Mouse (Mus musculus): ENCODE results near the gene Parp8. TPM values are rescaled to one million over a fixed set of nuclear protein-coding genes. Genes with fewer than 3 reads are reported as not detected.

Gene Parp8
- total RNA-seq, 1 experiment = 2.2 TPM

DNA sequence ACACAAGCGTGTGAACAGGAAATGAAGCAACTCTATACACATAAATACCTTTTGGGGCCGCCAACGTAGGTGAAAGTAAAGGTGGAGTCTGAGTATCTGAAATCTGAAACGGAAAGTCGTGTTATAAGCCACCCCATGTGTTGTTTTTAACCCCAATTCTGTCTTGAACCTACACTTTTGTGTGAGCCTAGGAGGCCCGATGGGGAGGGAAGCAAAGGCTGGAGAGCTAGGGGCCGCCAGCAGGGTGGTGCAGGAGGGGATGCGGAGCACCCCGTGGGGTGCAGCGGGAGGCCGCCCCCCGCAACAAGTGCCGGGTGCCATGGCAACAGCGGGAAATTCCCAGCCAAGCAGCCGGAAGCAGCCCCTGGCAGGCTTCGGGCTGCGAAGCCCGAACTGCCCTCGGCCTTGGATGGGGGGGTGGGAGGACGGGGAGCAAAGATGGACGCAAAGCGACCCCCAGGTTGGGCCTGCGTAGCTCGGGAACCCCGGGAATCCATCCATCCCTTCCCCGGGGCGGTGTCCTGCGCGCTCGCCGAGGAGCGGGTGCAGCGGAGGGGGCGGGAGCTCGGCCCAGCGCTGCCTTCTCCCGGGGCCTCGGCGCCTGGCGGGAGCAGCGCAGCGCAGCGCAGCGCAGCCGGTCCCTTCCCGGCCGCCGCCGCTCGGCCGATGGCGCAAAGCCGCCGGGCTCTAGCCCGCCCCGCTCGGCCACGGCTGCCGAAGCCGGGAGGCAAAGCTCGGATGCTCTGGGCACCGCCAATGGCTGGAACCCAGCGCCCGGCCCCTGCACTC lies 1.0 kb downstream of the Parp8 start:
- Histone ChIP-seq H3K9ac (ENCODE audit: insufficient read depth, low read depth, low read length, poor library complexity, severe bottlenecking) (peak overlapping the region; percentile 36), H3K4me1 (ENCODE audit: control insufficient read depth in 2 of 2, insufficient read depth in 2 of 2, low read length in 2 of 2, poor library complexity in 1 of 2) (no peaks in the 10 kb centered on the region), H3K27ac (ENCODE audit: insufficient read depth, low read depth, low read length, poor library complexity, severe bottlenecking) (no peak overlapping the region), H3K4me3 (ENCODE audit: insufficient read depth in 1 of 2, low read depth in 1 of 2, low read length in 2 of 2, poor library complexity in 1 of 2, severe bottlenecking in 1 of 2) (peak overlapping the region; percentile 66 to 71), H3K9me3 (ENCODE audit: control insufficient read depth, insufficient read depth, low read depth, low read length) (no peaks in the 10 kb centered on the region), H3K36me3 (ENCODE audit: control insufficient read depth, insufficient read depth, low read length, poor library complexity, severe bottlenecking) (no peaks in the 10 kb centered on the region)
- in situ Hi-C loops (cut with MboI; ENCODE audit: low sequenced_read_pairs in 2 of 2, unreplicated experiment in 2 of 2) = no loop called here
- DNase-seq (ENCODE audit: low read depth, low spot score) = no peak
- TF ChIP-seq ZC3H11A (IDR thresholded peaks at IDR 0.05; ENCODE audit: borderline replicate concordance, low read depth, low read length) (no peak), CHD2 (IDR thresholded peaks at IDR 0.05; ENCODE audit: low read depth, low read length) (no peak), ZNF384 (IDR thresholded peaks at IDR 0.05; ENCODE audit: low read depth, low read length) (no peak), HCFC1 (IDR thresholded peaks at IDR 0.05; ENCODE audit: borderline replicate concordance, insufficient read depth, low read length) (no peak), MAFK (IDR thresholded peaks at IDR 0.05; ENCODE audit: insufficient read depth, low read depth, low read length) (no peak)

DNA sequence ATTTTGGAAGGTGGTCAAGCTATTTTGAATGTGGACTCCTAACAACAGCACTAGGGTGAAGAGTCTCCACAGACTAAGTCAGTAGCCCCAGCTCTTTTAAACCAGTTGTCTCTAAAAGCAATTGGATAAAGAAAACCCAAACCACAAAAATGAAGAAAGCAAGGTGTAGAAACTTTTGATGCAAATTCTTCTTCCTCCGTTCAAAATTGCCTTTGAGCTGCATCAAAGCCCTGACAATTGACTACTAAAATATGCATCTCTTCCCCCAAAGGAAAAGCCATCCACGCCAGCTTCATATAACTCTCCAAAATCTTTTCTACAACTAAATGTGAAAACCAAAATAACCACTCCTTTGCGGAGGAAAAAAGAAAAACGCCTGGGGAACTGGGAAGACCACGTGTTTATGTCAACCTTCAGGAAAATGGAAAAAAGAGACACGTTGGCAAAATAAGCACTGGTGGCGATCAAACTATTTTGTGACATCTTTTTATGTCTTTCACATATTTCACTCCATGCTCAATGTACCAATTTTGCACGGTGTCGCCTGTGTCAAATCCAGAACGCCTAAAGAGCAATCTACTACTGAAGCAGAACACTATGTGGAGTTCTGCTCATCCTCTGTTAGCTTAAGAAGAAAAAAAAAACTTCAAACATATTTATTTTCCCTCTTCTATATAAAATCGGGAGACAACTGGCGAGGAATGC lies 1.8 kb downstream of the Parp8 start:
- DNase-seq (ENCODE audit: low read depth, low spot score) = no peak
- H3K9ac ChIP-seq (ENCODE audit: insufficient read depth, low read depth, low read length, poor library complexity, severe bottlenecking) = no peak overlapping the region
- TF ChIP-seq CHD2 (IDR thresholded peaks at IDR 0.05; ENCODE audit: low read depth, low read length) = no peak
- H3K36me3 ChIP-seq (ENCODE audit: control insufficient read depth, insufficient read depth, low read length, poor library complexity, severe bottlenecking) = no peaks in the 10 kb centered on the region
- no peak overlapping the region for H3K4me3 ChIP-seq (ENCODE audit: insufficient read depth in 1 of 2, low read depth in 1 of 2, low read length in 2 of 2, poor library complexity in 1 of 2, severe bottlenecking in 1 of 2)
- no peak overlapping the region for H3K27ac ChIP-seq (ENCODE audit: insufficient read depth, low read depth, low read length, poor library complexity, severe bottlenecking)
- H3K9me3 ChIP-seq (ENCODE audit: control insufficient read depth, insufficient read depth, low read depth, low read length) = no peaks in the 10 kb centered on the region
- H3K4me1 ChIP-seq (ENCODE audit: control insufficient read depth in 2 of 2, insufficient read depth in 2 of 2, low read length in 2 of 2, poor library complexity in 1 of 2) = no peaks in the 10 kb centered on the region
- in situ Hi-C loops (cut with MboI; ENCODE audit: low sequenced_read_pairs in 2 of 2, unreplicated experiment in 2 of 2) = no loop called here

DNA sequence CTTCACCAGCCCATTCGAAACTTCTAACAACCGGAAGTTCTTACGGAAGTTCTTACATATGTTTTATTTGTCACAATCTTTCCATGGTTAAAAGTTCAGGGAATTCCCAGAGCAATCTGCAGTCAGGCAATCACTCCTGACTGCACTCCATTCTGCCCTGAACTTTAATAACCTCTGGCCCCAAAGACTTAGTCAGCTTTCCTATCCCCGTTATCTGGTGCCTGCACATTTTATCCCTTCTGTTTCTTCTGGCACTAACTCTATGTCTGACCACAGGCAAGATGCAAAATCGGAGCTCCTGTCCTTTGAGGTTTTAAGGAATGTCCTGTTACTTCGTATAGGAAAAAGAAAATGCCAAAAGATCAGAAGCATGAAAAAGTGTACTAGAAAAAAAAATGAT lies 4.7 kb downstream of the Parp8 start:
- H3K36me3 ChIP-seq (ENCODE audit: control insufficient read depth, insufficient read depth, low read length, poor library complexity, severe bottlenecking) = no peaks in the 10 kb centered on the region
- no peaks in the 10 kb centered on the region for H3K4me1 ChIP-seq (ENCODE audit: control insufficient read depth in 2 of 2, insufficient read depth in 2 of 2, low read length in 2 of 2, poor library complexity in 1 of 2)
- TF ChIP-seq ZNF384 (IDR thresholded peaks at IDR 0.05; ENCODE audit: low read depth, low read length) (no peak), MAFK (IDR thresholded peaks at IDR 0.05; ENCODE audit: insufficient read depth, low read depth, low read length) (no peak), ZC3H11A (IDR thresholded peaks at IDR 0.05; ENCODE audit: borderline replicate concordance, low read depth, low read length) (no peak), HCFC1 (IDR thresholded peaks at IDR 0.05; ENCODE audit: borderline replicate concordance, insufficient read depth, low read length) (no peak), CHD2 (IDR thresholded peaks at IDR 0.05; ENCODE audit: low read depth, low read length) (no peak)
- DNase-seq (ENCODE audit: low read depth, low spot score) = no peak
- no peak overlapping the region for H3K9ac ChIP-seq (ENCODE audit: insufficient read depth, low read depth, low read length, poor library complexity, severe bottlenecking)
- H3K4me3 ChIP-seq (ENCODE audit: insufficient read depth in 1 of 2, low read depth in 1 of 2, low read length in 2 of 2, poor library complexity in 1 of 2, severe bottlenecking in 1 of 2) = no peak overlapping the region
- in situ Hi-C loops (cut with MboI; ENCODE audit: low sequenced_read_pairs in 2 of 2, unreplicated experiment in 2 of 2) = no loop called here
- H3K9me3 ChIP-seq (ENCODE audit: control insufficient read depth, insufficient read depth, low read depth, low read length) = no peaks in the 10 kb centered on the region
- no peak overlapping the region for H3K27ac ChIP-seq (ENCODE audit: insufficient read depth, low read depth, low read length, poor library complexity, severe bottlenecking)

DNA sequence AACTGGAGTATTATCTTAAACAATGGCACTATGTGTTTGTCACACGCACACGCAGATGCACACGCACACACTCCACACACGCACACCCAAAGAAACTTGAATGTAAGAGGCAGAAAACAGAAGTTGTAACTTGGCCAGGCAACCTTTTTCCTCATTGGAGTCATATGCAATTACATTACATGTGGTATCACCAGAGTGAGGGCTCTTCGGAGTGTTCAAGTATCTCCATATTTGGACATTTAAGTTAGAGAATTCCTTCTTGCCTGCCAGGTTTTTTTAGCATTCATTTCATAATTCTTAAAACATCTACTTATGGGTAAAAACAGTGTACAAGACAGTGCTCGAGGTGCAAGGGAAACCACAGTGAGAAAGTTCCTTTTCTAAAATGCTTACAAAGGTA lies 6.7 kb downstream of the Parp8 start:
- Histone ChIP-seq H3K36me3 (ENCODE audit: control insufficient read depth, insufficient read depth, low read length, poor library complexity, severe bottlenecking) (no peaks in the 10 kb centered on the region), H3K4me1 (ENCODE audit: control insufficient read depth in 2 of 2, insufficient read depth in 2 of 2, low read length in 2 of 2, poor library complexity in 1 of 2) (no peaks in the 10 kb centered on the region), H3K9me3 (ENCODE audit: control insufficient read depth, insufficient read depth, low read depth, low read length) (no peaks in the 10 kb centered on the region), H3K4me3 (ENCODE audit: insufficient read depth in 1 of 2, low read depth in 1 of 2, low read length in 2 of 2, poor library complexity in 1 of 2, severe bottlenecking in 1 of 2) (no peak overlapping the region), H3K27ac (ENCODE audit: insufficient read depth, low read depth, low read length, poor library complexity, severe bottlenecking) (no peak overlapping the region), H3K9ac (ENCODE audit: insufficient read depth, low read depth, low read length, poor library complexity, severe bottlenecking) (no peak overlapping the region)
- in situ Hi-C loops (cut with MboI; ENCODE audit: low sequenced_read_pairs in 2 of 2, unreplicated experiment in 2 of 2) = no loop called here
- DNase-seq (ENCODE audit: low read depth, low spot score) = no peak
- TF ChIP-seq ZC3H11A (IDR thresholded peaks at IDR 0.05; ENCODE audit: borderline replicate concordance, low read depth, low read length) = no peak
- TF ChIP-seq HCFC1 (IDR thresholded peaks at IDR 0.05; ENCODE audit: borderline replicate concordance, insufficient read depth, low read length) = no peak
- no peak for TF ChIP-seq CHD2 (IDR thresholded peaks at IDR 0.05; ENCODE audit: low read depth, low read length)
- TF ChIP-seq MAFK (IDR thresholded peaks at IDR 0.05; ENCODE audit: insufficient read depth, low read depth, low read length) = no peak
- TF ChIP-seq ZNF384 (IDR thresholded peaks at IDR 0.05; ENCODE audit: low read depth, low read length) = no peak

Data from ES-E14 (cell line).